ENCODE assay signal across 18 mouse cellular contexts in genomic region chr10:32815210-32815883, GRCm38 (mm10).
DNase-seq lines count a peak whose midpoint lies in the region; ATAC-seq and TF ChIP-seq lines count a peak whose summit lies in the region.
"Had no signal": no experiment of that assay in that cellular context is flagged by ENCODE, and none has a peak within 500 bp of the region (broad histone marks: within the 10 kb centered on the region; RNA-seq: fewer than 3 reads in every experiment).

No protein-coding gene starts in this region.

- DNase-seq in forebrain, embryonic 14.5 days (ENCODE audit: low spot score) = peak; percentile 69
- no peak for DNase-seq in forebrain, embryonic 11.5 days (ENCODE audit: low spot score)
- DNase-seq in brain, embryonic 14.5 days (ENCODE audit: low read depth) = peak; percentile 77
- no peak for DNase-seq in midbrain, embryonic 11.5 days (ENCODE audit: low spot score, missing footprints)
- DNase-seq in lung, adult 18-20 months = no peak
- DNase-seq: adrenal gland, adult 2 months; adrenal gland, postnatal 10 days; adrenal gland, postnatal 25 days; cerebellum, adult 11-12 months; cerebellum, adult 2 months; cerebellum, adult 9-10 months; cerebellum, postnatal 10 days; cerebellum, postnatal 25 days had no signal

- no peak for TF ChIP-seq POLR2A in brain, embryonic 14.5 days (IDR thresholded peaks at IDR 0.05; ENCODE audit: borderline replicate concordance, extremely low read depth, insufficient read depth, insufficient read length, poor library complexity, severe bottlenecking)

- no peaks in the 10 kb centered on the region for H3K9me3 ChIP-seq in forebrain, embryonic 14.5 days (replicated peaks; ENCODE audit: control insufficient read depth, low read length)
- no peaks in the 10 kb centered on the region for H3K9me3 ChIP-seq in forebrain, embryonic 11.5 days (ENCODE audit: control insufficient read depth, low read length)
- H3K9me3 ChIP-seq in hindbrain, embryonic 12.5 days (replicated peaks) = no peaks in the 10 kb centered on the region
- no peaks in the 10 kb centered on the region for H3K9me3 ChIP-seq in hindbrain, embryonic 13.5 days
- H3K9me3 ChIP-seq in forebrain, embryonic 16.5 days (ENCODE audit: control insufficient read depth, low read length) = no peaks in the 10 kb centered on the region
- no peaks in the 10 kb centered on the region for H3K9me3 ChIP-seq in midbrain, embryonic 11.5 days (ENCODE audit: control insufficient read depth, low read length)
- H3K9me3 ChIP-seq: embryonic facial prominence, embryonic 10.5 days; embryonic facial prominence, embryonic 12.5 days had no signal

- no peaks in the 10 kb centered on the region for H3K36me3 ChIP-seq in forebrain, embryonic 14.5 days (ENCODE audit: control insufficient read depth, insufficient read depth, low read length)
- H3K36me3 ChIP-seq in forebrain, embryonic 11.5 days (ENCODE audit: control insufficient read depth, insufficient read depth, low read length) = no peaks in the 10 kb centered on the region
- H3K36me3 ChIP-seq in hindbrain, embryonic 12.5 days = no peaks in the 10 kb centered on the region
- H3K36me3 ChIP-seq in hindbrain, embryonic 13.5 days = no peaks in the 10 kb centered on the region
- no peaks in the 10 kb centered on the region for H3K36me3 ChIP-seq in forebrain, embryonic 16.5 days (ENCODE audit: control insufficient read depth, insufficient read depth)
- no peaks in the 10 kb centered on the region for H3K36me3 ChIP-seq in midbrain, embryonic 11.5 days (ENCODE audit: control insufficient read depth, insufficient read depth, low read length)
- H3K36me3 ChIP-seq: embryonic facial prominence, embryonic 10.5 days; embryonic facial prominence, embryonic 12.5 days had no signal

- no peak overlapping the region for H3K4me3 ChIP-seq in forebrain, embryonic 14.5 days (ENCODE audit: low read depth, low read length)
- no peak overlapping the region for H3K4me3 ChIP-seq in forebrain, embryonic 11.5 days (ENCODE audit: low read depth, low read length)
- H3K4me3 ChIP-seq in hindbrain, embryonic 12.5 days = no peak overlapping the region
- no peak overlapping the region for H3K4me3 ChIP-seq in hindbrain, embryonic 13.5 days
- H3K4me3 ChIP-seq in forebrain, embryonic 16.5 days (replicated peaks; ENCODE audit: low read length) = no peak overlapping the region
- no peak overlapping the region for H3K4me3 ChIP-seq in midbrain, embryonic 11.5 days (ENCODE audit: low read depth, low read length)
- H3K4me3 ChIP-seq: embryonic facial prominence, embryonic 10.5 days; embryonic facial prominence, embryonic 12.5 days had no signal

- no peaks in the 10 kb centered on the region for H3K27me3 ChIP-seq in forebrain, embryonic 14.5 days (replicated peaks; ENCODE audit: control insufficient read depth, insufficient read depth, low read length)
- no peaks in the 10 kb centered on the region for H3K27me3 ChIP-seq in forebrain, embryonic 11.5 days (ENCODE audit: control insufficient read depth, insufficient read depth, low read length)
- H3K27me3 ChIP-seq in hindbrain, embryonic 12.5 days = no peaks in the 10 kb centered on the region
- no peaks in the 10 kb centered on the region for H3K27me3 ChIP-seq in hindbrain, embryonic 13.5 days
- H3K27me3 ChIP-seq in forebrain, embryonic 16.5 days (replicated peaks; ENCODE audit: control insufficient read depth, insufficient read depth, low read length) = no peaks in the 10 kb centered on the region
- H3K27me3 ChIP-seq in midbrain, embryonic 11.5 days (ENCODE audit: control insufficient read depth, insufficient read depth, low read length) = no peaks in the 10 kb centered on the region
- H3K27me3 ChIP-seq: embryonic facial prominence, embryonic 12.5 days had no signal

- H3K4me2 ChIP-seq in forebrain, embryonic 14.5 days (ENCODE audit: low read length) = no peak overlapping the region
- no peak overlapping the region for H3K4me2 ChIP-seq in forebrain, embryonic 11.5 days (ENCODE audit: low read depth, low read length, severe bottlenecking)
- no peak overlapping the region for H3K4me2 ChIP-seq in hindbrain, embryonic 12.5 days (replicated peaks)
- no peak overlapping the region for H3K4me2 ChIP-seq in hindbrain, embryonic 13.5 days
- H3K4me2 ChIP-seq in forebrain, embryonic 16.5 days (ENCODE audit: low read length) = no peak overlapping the region
- H3K4me2 ChIP-seq in midbrain, embryonic 11.5 days = no peak overlapping the region
- H3K4me2 ChIP-seq: embryonic facial prominence, embryonic 12.5 days had no signal

- H3K9ac ChIP-seq in forebrain, embryonic 14.5 days (ENCODE audit: low read length) = no peak overlapping the region
- H3K9ac ChIP-seq in forebrain, embryonic 11.5 days (ENCODE audit: low read length) = no peak overlapping the region
- no peak overlapping the region for H3K9ac ChIP-seq in hindbrain, embryonic 12.5 days
- no peak overlapping the region for H3K9ac ChIP-seq in hindbrain, embryonic 13.5 days
- H3K9ac ChIP-seq in forebrain, embryonic 16.5 days (replicated peaks; ENCODE audit: low read depth, low read length) = no peak overlapping the region
- H3K9ac ChIP-seq in midbrain, embryonic 11.5 days (ENCODE audit: low read length) = no peak overlapping the region
- H3K9ac ChIP-seq: embryonic facial prominence, embryonic 12.5 days had no signal

- TF ChIP-seq CTCF in brain, embryonic 14.5 days (IDR thresholded peaks at IDR 0.05; ENCODE audit: borderline replicate concordance, extremely low read depth, insufficient read depth, insufficient read length) = no peak

- WGBS in forebrain, embryonic 14.5 days = 56% methylated on average over 4 of the region's 4 CpGs
- 90% methylated on average over 4 of the region's 4 CpGs for WGBS in forebrain, embryonic 11.5 days
- 80% methylated on average over 4 of the region's 4 CpGs for WGBS in hindbrain, embryonic 12.5 days
- 74% methylated on average over 4 of the region's 4 CpGs for WGBS in hindbrain, embryonic 13.5 days
- WGBS in forebrain, embryonic 16.5 days = 52% methylated on average over 4 of the region's 4 CpGs
- 88% methylated on average over 4 of the region's 4 CpGs for WGBS in midbrain, embryonic 11.5 days

- H3K4me1 ChIP-seq in forebrain, embryonic 14.5 days (ENCODE audit: control insufficient read depth, insufficient read depth, low read length) = no peaks in the 10 kb centered on the region
- H3K4me1 ChIP-seq in forebrain, embryonic 11.5 days (replicated peaks; ENCODE audit: control insufficient read depth, insufficient read depth, low read length) = no peaks in the 10 kb centered on the region
- H3K4me1 ChIP-seq in hindbrain, embryonic 12.5 days = no peaks in the 10 kb centered on the region
- H3K4me1 ChIP-seq in hindbrain, embryonic 13.5 days (replicated peaks) = no peaks in the 10 kb centered on the region
- H3K4me1 ChIP-seq in forebrain, embryonic 16.5 days (replicated peaks; ENCODE audit: control insufficient read depth, insufficient read depth, low read length) = peaks cover 8% of the 10 kb centered on the region; the same call in 1 of the 2 replicates
- no peaks in the 10 kb centered on the region for H3K4me1 ChIP-seq in midbrain, embryonic 11.5 days (ENCODE audit: control insufficient read depth, insufficient read depth, low read length)
- H3K4me1 ChIP-seq: embryonic facial prominence, embryonic 10.5 days; embryonic facial prominence, embryonic 12.5 days had no signal

- peak; percentile 91 for ATAC-seq in forebrain, embryonic 14.5 days
- ATAC-seq in forebrain, embryonic 11.5 days (replicated peaks; ENCODE audit: low FRiP score) = no peak
- 0 out of 2 replicates have a peak, but pooled peaks have one; percentile 22 for ATAC-seq in hindbrain, embryonic 12.5 days (ENCODE audit: low FRiP score)
- ATAC-seq in hindbrain, embryonic 13.5 days (ENCODE audit: low FRiP score) = no peak
- peak; percentile 89 for ATAC-seq in forebrain, embryonic 16.5 days
- ATAC-seq in midbrain, embryonic 11.5 days (ENCODE audit: low FRiP score) = no peak

- H3K27ac ChIP-seq in forebrain, embryonic 14.5 days (ENCODE audit: low read depth, low read length) = no peak overlapping the region
- no peak overlapping the region for H3K27ac ChIP-seq in forebrain, embryonic 11.5 days (ENCODE audit: low read depth, low read length)
- H3K27ac ChIP-seq in hindbrain, embryonic 12.5 days = no peak overlapping the region
- no peak overlapping the region for H3K27ac ChIP-seq in hindbrain, embryonic 13.5 days
- H3K27ac ChIP-seq in forebrain, embryonic 16.5 days (ENCODE audit: low read length) = no peak overlapping the region
- H3K27ac ChIP-seq in midbrain, embryonic 11.5 days (ENCODE audit: low read depth, low read length) = no peak overlapping the region
- H3K27ac ChIP-seq: embryonic facial prominence, embryonic 10.5 days; embryonic facial prominence, embryonic 12.5 days had no signal

Comparison
In these comparisons a context has a peak if more than half of its experiments do, and no peak if none do; other contexts are left out.
1. ATAC-seq: peak in forebrain, embryonic 14.5 days (single experiment), hindbrain, embryonic 12.5 days (single experiment) and forebrain, embryonic 16.5 days (single experiment); none in forebrain, embryonic 11.5 days (single experiment), hindbrain, embryonic 13.5 days (single experiment) and midbrain, embryonic 11.5 days (single experiment).
2. DNase-seq: peak in forebrain, embryonic 14.5 days (single experiment) and brain, embryonic 14.5 days (single experiment); none in forebrain, embryonic 11.5 days (single experiment), midbrain, embryonic 11.5 days (single experiment) and lung, adult 18-20 months (0 of 2).